Mouse (Mus musculus) limb, embryonic 14.5 days (tissue): ENCODE data around the gene Foxn3. TPM values are rescaled to one million over a fixed set of nuclear protein-coding genes. Genes with fewer than 3 reads are reported as not detected.

Source experiments
- ATAC-seq: fragments of 200-750 bp; cut with Nextera tagmentation; 2 replicates; pipeline ENCODE4 v1.8.0; 2017; ENCODE audit warnings: low read depth, moderate number of reproducible peaks, moderate TSS enrichment; ENCODE audit not compliant: low FRiP score
- DNase-seq: peaks from one replicate; pipeline ENCODE4 v3.0.0-alpha.2; 2015; ENCODE audit warnings: low spot score
- H3K27ac ChIP-seq: fragments of 300-500 bp; sonication (generic); replicated peaks from 2 replicates; pipeline ENCODE4 v1.5.1; 2014; ENCODE audit warnings: low read depth, mild to moderate bottlenecking, low read length, moderate library complexity, mixed read lengths
- H3K27me3 ChIP-seq: fragments of 300-500 bp; sonication (generic); 2 replicates; pipeline ENCODE4 v1.6.1; 2014; ENCODE audit warnings: low read length, mixed read lengths; ENCODE audit not compliant: control insufficient read depth, insufficient read depth
- H3K36me3 ChIP-seq: fragments of 300-500 bp; sonication (generic); 2 replicates; pipeline ENCODE4 v1.6.1; 2014; ENCODE audit warnings: mild to moderate bottlenecking, low read length, moderate library complexity, mixed read lengths; ENCODE audit not compliant: control insufficient read depth, insufficient read depth
- H3K4me1 ChIP-seq: fragments of 300-500 bp; sonication (generic); 2 replicates; pipeline ENCODE4 v1.6.1; 2014; ENCODE audit warnings: antibody characterized with exemption, low read length, mixed read lengths; ENCODE audit not compliant: control insufficient read depth, insufficient read depth
- H3K4me2 ChIP-seq: fragments of 300-500 bp; sonication (generic); replicated peaks from 2 replicates; pipeline ENCODE4 v1.6.1; 2014; ENCODE audit warnings: low read depth, mild to moderate bottlenecking, low read length, moderate library complexity; ENCODE audit not compliant: severe bottlenecking
- H3K4me3 ChIP-seq: fragments of 300-500 bp; sonication (generic); replicated peaks from 2 replicates; pipeline ENCODE4 v1.5.1; 2014; ENCODE audit warnings: low read length
- H3K9ac ChIP-seq: fragments of 300-500 bp; sonication (generic); 2 replicates; pipeline ENCODE4 v1.6.1; 2014; ENCODE audit warnings: mild to moderate bottlenecking, low read depth, low read length, moderate library complexity; ENCODE audit not compliant: severe bottlenecking
- H3K9me3 ChIP-seq: fragments of 300-500 bp; sonication (generic); 2 replicates; pipeline ENCODE4 v1.6.1; 2016; ENCODE audit warnings: low read length; ENCODE audit not compliant: control insufficient read depth
- POLR2A ChIP-seq: fragments of 200-500 bp; IDR thresholded peaks from 2 replicates; pipeline ENCODE4 v1.8.0; 2012; ENCODE audit warnings: inconsistent platforms, mild to moderate bottlenecking, moderate library complexity, borderline replicate concordance; ENCODE audit not compliant: insufficient read depth, insufficient read length; ENCODE audit errors: extremely low read depth
- WGBS: fragments of 180-500 bp; shearing (Covaris S2); extraction: QIAGEN DNeasy Blood & Tissue Kit; methylation state at CpG from one replicate; pipeline ENCODE4 v1.1.7; 2014; 5-methylcytosine and 5-hydroxymethylcytosine counted together
- polyA plus RNA-seq, 2 experiments: library from polyadenylated mRNA; depleted of rRNA in 1 of 2; stranded (reverse) in 1 of 2; unstranded in 1 of 2; fragments of >200 nt; fragmentation: Nextera tagmentation in 1 of 2; extraction: Ambion mirVana in 1 of 2; gene quantifications; 2 replicates each; pipeline versions ENCODE4 v1.2.1 to v1.2.3; 2012 to 2014

The Foxn3 gene
- polyA plus RNA-seq, 2 experiments = 27.6 to 118 TPM

- H3K9ac ChIP-seq = no peak overlapping the region
- no peak overlapping the region for H3K4me3 ChIP-seq
- H3K27me3 ChIP-seq = no peaks in the 10 kb centered on the region
- DNase-seq = no peak
- no peak for TF ChIP-seq POLR2A
- H3K4me2 ChIP-seq = no peak overlapping the region
- H3K9me3 ChIP-seq = no peaks in the 10 kb centered on the region
- ATAC-seq = no peak
- no peak overlapping the region for H3K27ac ChIP-seq
- no peaks in the 10 kb centered on the region for H3K36me3 ChIP-seq
- WGBS = 71% methylated on average over 9 of the region's 9 CpGs
- H3K4me1 ChIP-seq = peaks cover 6% of the 10 kb centered on the region; the same call in 1 of the 2 replicates
Measured at GRCm38 (mm10) chr12:99498978-99499694, 64.2 kb downstream of the Foxn3 start.

GRCm38 (mm10) chr12:99498189-99498977 is 65.0 kb downstream of the Foxn3 start:
- Histone ChIP-seq H3K4me1 (peaks cover 6% of the 10 kb centered on the region; the same call in 1 of the 2 replicates), H3K9me3 (no peaks in the 10 kb centered on the region), H3K36me3 (no peaks in the 10 kb centered on the region; the same call in 1 of the 2 replicates), H3K27ac (no peak overlapping the region), H3K9ac (no peak overlapping the region), H3K4me3 (no peak overlapping the region), H3K4me2 (no peak overlapping the region), H3K27me3 (no peaks in the 10 kb centered on the region)
- WGBS = 72% methylated on average over 18 of the region's 18 CpGs
- no peak for DNase-seq
- no peak for ATAC-seq
- TF ChIP-seq POLR2A = no peak

- DNase-seq (no peak), ATAC-seq (no peak)
- Histone ChIP-seq H3K4me1 (peaks cover 6% of the 10 kb centered on the region; the same call in 1 of the 2 replicates), H3K9ac (no peak overlapping the region), H3K36me3 (no peaks in the 10 kb centered on the region; the same call in 1 of the 2 replicates), H3K27me3 (no peaks in the 10 kb centered on the region), H3K9me3 (no peaks in the 10 kb centered on the region), H3K4me3 (no peak overlapping the region), H3K4me2 (no peak overlapping the region), H3K27ac (no peak overlapping the region)
- TF ChIP-seq POLR2A = no peak
- 92% methylated on average over 3 of the region's 3 CpGs for WGBS
Measured at GRCm38 (mm10) chr12:99496945-99497344, 66.4 kb downstream of the Foxn3 start.

- H3K27me3 ChIP-seq = no peaks in the 10 kb centered on the region
- no peak for TF ChIP-seq POLR2A
- H3K27ac ChIP-seq = peak overlapping the region; percentile 45
- H3K4me3 ChIP-seq = no peak overlapping the region
- H3K9me3 ChIP-seq = no peaks in the 10 kb centered on the region
- peak; percentile 88 for ATAC-seq
- 31% methylated on average over 6 of the region's 6 CpGs for WGBS
- no peak overlapping the region for H3K9ac ChIP-seq
- H3K4me2 ChIP-seq = no peak overlapping the region
- H3K4me1 ChIP-seq = peaks cover 24% of the 10 kb centered on the region
- peak; percentile 71 for DNase-seq
- no peaks in the 10 kb centered on the region; the same call in 1 of the 2 replicates for H3K36me3 ChIP-seq
Measured at GRCm38 (mm10) chr12:99490216-99490615, 73.2 kb downstream of the Foxn3 start.

GRCm38 (mm10) chr12:99489001-99489592 is 74.3 kb downstream of the Foxn3 start:
- peak; percentile 28; the same call in 1 of the 2 replicates for ATAC-seq
- Histone ChIP-seq H3K36me3 (no peaks in the 10 kb centered on the region; the same call in 1 of the 2 replicates), H3K4me1 (peaks cover 23% of the 10 kb centered on the region), H3K9me3 (no peaks in the 10 kb centered on the region), H3K4me3 (no peak overlapping the region), H3K9ac (no peak overlapping the region), H3K27ac (peak overlapping the region; percentile 45), H3K27me3 (no peaks in the 10 kb centered on the region), H3K4me2 (no peak overlapping the region)
- peak; percentile 14 for DNase-seq
- 43% methylated on average over 4 of the region's 4 CpGs for WGBS
- no peak for TF ChIP-seq POLR2A
